Mouse (Mus musculus) bone marrow macrophage, adult 2 months (primary cell): ENCODE data around the gene Fam219a.

Experiments used
- CTCF ChIP-seq: IDR thresholded peaks from 2 replicates; pipeline ENCODE4 v1.5.1; 2012; ENCODE audit warnings: low read depth, mild to moderate bottlenecking, low read length, moderate library complexity
- POLR2A ChIP-seq: IDR thresholded peaks from 2 replicates; pipeline ENCODE4 v1.6.1; 2012; ENCODE audit warnings: mild to moderate bottlenecking, low read depth, low read length, borderline replicate concordance

- TF ChIP-seq POLR2A (no peak), CTCF (no peak)
These were observed 62.4 kb downstream of the Fam219a start for GRCm38 (mm10) chr4:41506906-41507305.
